Comparison of ENCODE assay signal across 8 mouse cellular contexts in the genomic region with DNA sequence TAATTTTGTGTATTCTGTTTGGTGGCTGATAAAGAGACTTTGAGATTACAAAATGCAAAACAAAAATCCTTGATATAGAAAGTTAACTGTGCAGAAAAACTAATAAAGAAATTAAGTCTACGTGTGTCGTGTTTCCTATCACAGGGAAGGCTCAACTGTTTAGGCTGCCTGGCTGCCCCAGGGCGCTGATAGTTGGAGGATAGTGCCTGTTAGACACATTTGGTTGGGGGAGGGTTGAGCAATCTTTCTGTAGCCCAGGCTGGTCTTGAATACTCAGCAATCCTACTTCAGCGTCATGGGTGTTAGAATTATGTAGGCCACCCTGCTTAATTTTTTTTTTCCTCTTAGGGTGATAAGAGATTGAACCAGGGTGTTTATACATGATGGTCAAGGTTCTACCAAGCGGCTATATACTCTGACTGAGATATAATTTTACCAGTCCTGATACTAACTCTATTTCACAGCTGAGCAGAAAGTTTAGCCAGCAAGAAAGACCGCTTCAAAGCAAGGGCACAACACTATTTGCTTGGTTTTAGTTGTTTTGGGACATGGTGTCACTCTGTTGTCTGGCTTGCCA. TPM values are rescaled to one million over a fixed set of nuclear protein-coding genes. Genes with fewer than 3 reads are reported as not detected.
DNase-seq lines count a peak whose midpoint lies in the region; ATAC-seq lines count a peak whose summit lies in the region.

No protein-coding gene starts in this region.

- H3K9ac ChIP-seq in kidney, embryonic 16.5 days (replicated peaks; ENCODE audit: low read length) = peak overlapping the region; percentile 87
- 0 out of 2 replicates have a peak overlapping the region, but pooled peaks have one; percentile 84 for H3K9ac ChIP-seq in embryonic facial prominence, embryonic 12.5 days
- H3K9ac ChIP-seq in intestine, embryonic 14.5 days (ENCODE audit: low read length) = no peak overlapping the region
- H3K9ac ChIP-seq in midbrain, embryonic 14.5 days (replicated peaks; ENCODE audit: low read length) = peak overlapping the region; percentile 77; the same call in 1 of the 2 replicates

- H3K27ac ChIP-seq in kidney, embryonic 16.5 days (ENCODE audit: low read length) = peak overlapping the region; percentile 82; the same call in 1 of the 2 replicates
- H3K27ac ChIP-seq in embryonic facial prominence, embryonic 12.5 days = no peak overlapping the region
- H3K27ac ChIP-seq in intestine, embryonic 14.5 days (ENCODE audit: low read depth) = no peak overlapping the region
- peak overlapping the region; percentile 64; the same call in 1 of the 2 replicates for H3K27ac ChIP-seq in midbrain, embryonic 14.5 days (replicated peaks; ENCODE audit: low read depth, low read length)

- H3K9me3 ChIP-seq in kidney, embryonic 16.5 days (ENCODE audit: low read length) = no peaks in the 10 kb centered on the region
- H3K9me3 ChIP-seq in embryonic facial prominence, embryonic 12.5 days = no peaks in the 10 kb centered on the region
- H3K9me3 ChIP-seq in intestine, embryonic 14.5 days (ENCODE audit: control insufficient read depth, low read length) = no peaks in the 10 kb centered on the region
- H3K9me3 ChIP-seq in midbrain, embryonic 14.5 days (ENCODE audit: control insufficient read depth, low read length) = no peaks in the 10 kb centered on the region

- peak overlapping the region; percentile 92 for H3K4me3 ChIP-seq in kidney, embryonic 16.5 days (ENCODE audit: low read length)
- peak overlapping the region; percentile 75; the same call in 1 of the 2 replicates for H3K4me3 ChIP-seq in embryonic facial prominence, embryonic 12.5 days
- peak overlapping the region; percentile 83; the same call in 1 of the 2 replicates for H3K4me3 ChIP-seq in intestine, embryonic 14.5 days (ENCODE audit: low read depth, low read length)
- H3K4me3 ChIP-seq in midbrain, embryonic 14.5 days (replicated peaks; ENCODE audit: low read depth, low read length) = peak overlapping the region; percentile 78; the same call in 1 of the 2 replicates

- peaks cover 15% of the 10 kb centered on the region for H3K4me1 ChIP-seq in kidney, embryonic 16.5 days (ENCODE audit: insufficient read depth, low read length)
- peaks cover 15% of the 10 kb centered on the region for H3K4me1 ChIP-seq in embryonic facial prominence, embryonic 12.5 days
- H3K4me1 ChIP-seq in intestine, embryonic 14.5 days (replicated peaks; ENCODE audit: control insufficient read depth, insufficient read depth, low read length) = peaks cover 8% of the 10 kb centered on the region
- peaks cover 6% of the 10 kb centered on the region for H3K4me1 ChIP-seq in midbrain, embryonic 14.5 days (ENCODE audit: control insufficient read depth, insufficient read depth, low read length)

- H3K4me2 ChIP-seq in kidney, embryonic 16.5 days (replicated peaks; ENCODE audit: low read depth, low read length) = peak overlapping the region; percentile 79
- peak overlapping the region; percentile 91 for H3K4me2 ChIP-seq in embryonic facial prominence, embryonic 12.5 days (replicated peaks)
- H3K4me2 ChIP-seq in intestine, embryonic 14.5 days (ENCODE audit: low read length) = peak overlapping the region; percentile 87
- peak overlapping the region; percentile 92 for H3K4me2 ChIP-seq in midbrain, embryonic 14.5 days (ENCODE audit: low read length)

- peaks cover 27% of the 10 kb centered on the region for H3K36me3 ChIP-seq in kidney, embryonic 16.5 days (ENCODE audit: insufficient read depth, low read length)
- peaks cover 29% of the 10 kb centered on the region for H3K36me3 ChIP-seq in embryonic facial prominence, embryonic 12.5 days
- H3K36me3 ChIP-seq in intestine, embryonic 14.5 days (ENCODE audit: control insufficient read depth, insufficient read depth, low read length) = peaks cover 28% of the 10 kb centered on the region
- H3K36me3 ChIP-seq in midbrain, embryonic 14.5 days (ENCODE audit: control insufficient read depth, insufficient read depth, low read length) = peaks cover 57% of the 10 kb centered on the region

- no peak for ATAC-seq in kidney, embryonic 16.5 days (ENCODE audit: low FRiP score, low TSS enrichment)
- no peak for ATAC-seq in embryonic facial prominence, embryonic 12.5 days (ENCODE audit: insufficient number of reproducible peaks, insufficient read depth, low FRiP score, low TSS enrichment)
- ATAC-seq in intestine, embryonic 14.5 days (replicated peaks; ENCODE audit: low FRiP score, low TSS enrichment, low read depth) = no peak
- no peak for ATAC-seq in midbrain, embryonic 14.5 days (ENCODE audit: low FRiP score, low TSS enrichment)
- no peak for ATAC-seq in erythroid progenitor cell, adult 5-6 weeks (replicated peaks; ENCODE audit: low FRiP score, poor library complexity, severe bottlenecking)

- 85% methylated on average over 6 of the region's 6 CpGs for WGBS in kidney, embryonic 16.5 days
- WGBS in embryonic facial prominence, embryonic 12.5 days = 84% methylated on average over 6 of the region's 6 CpGs
- 85% methylated on average over 6 of the region's 6 CpGs for WGBS in intestine, embryonic 14.5 days
- 86% methylated on average over 6 of the region's 6 CpGs for WGBS in midbrain, embryonic 14.5 days

- no peaks in the 10 kb centered on the region for H3K27me3 ChIP-seq in kidney, embryonic 16.5 days (ENCODE audit: insufficient read depth, low read length)
- no peaks in the 10 kb centered on the region for H3K27me3 ChIP-seq in embryonic facial prominence, embryonic 12.5 days
- no peaks in the 10 kb centered on the region for H3K27me3 ChIP-seq in intestine, embryonic 14.5 days (replicated peaks; ENCODE audit: control insufficient read depth, insufficient read depth, low read length)
- H3K27me3 ChIP-seq in midbrain, embryonic 14.5 days (ENCODE audit: control insufficient read depth, insufficient read depth, low read length) = no peaks in the 10 kb centered on the region

- no peak for DNase-seq in kidney, adult 18-20 months
- no peak for DNase-seq in intestine, embryonic 14.5 days (ENCODE audit: low spot score)
- no peak for DNase-seq in midbrain, embryonic 14.5 days
- DNase-seq in layer of hippocampus, adult 11-12 months (ENCODE audit: low spot score) = no peak
- DNase-seq in gastrocnemius, postnatal 10 days = no peak

RNA-seq across cellular contexts. Expression of a gene that starts 0.8 kb away (rescaled TPM):
- polyA plus RNA-seq in kidney, embryonic 16.5 days (2015; fragmentation: Nextera tagmentation; extraction: Ambion mirVana) = 21.3 and 22.7 TPM in 2 replicates
- polyA plus RNA-seq in embryonic facial prominence, embryonic 12.5 days (2016; fragmentation: Nextera tagmentation; extraction: Ambion mirVana) = 19.5 and 21.4 TPM in 2 replicates
- 21.5 and 22.8 TPM in 2 replicates for polyA plus RNA-seq in intestine, embryonic 14.5 days (2014; fragmentation: Nextera tagmentation; extraction: Ambion mirVana)
- 28.3 and 32.8 TPM in 2 replicates for polyA plus RNA-seq in midbrain, embryonic 14.5 days (2014; fragmentation: Nextera tagmentation; extraction: Ambion mirVana)
- 6.8 and 8.8 TPM in 2 replicates for total RNA-seq in erythroid progenitor cell, adult 5-6 weeks (2015; ENCODE audit: low replicate concordance)
- total RNA-seq in erythroid progenitor cell, adult 5-6 weeks (2017; ENCODE audit: low replicate concordance) = 16.6 and 17.5 TPM in 2 replicates
- 10 to 100 TPM in 1 of 2 experiments, 1 to 10 TPM in 1; 8.1 to 12.6 TPM for total RNA-seq in gastrocnemius, postnatal 10 days (2021)

RNA-seq across cellular contexts. Expression of a gene that starts 38.1 kb away (rescaled TPM):
- polyA plus RNA-seq in kidney, embryonic 16.5 days (2015; fragmentation: Nextera tagmentation; extraction: Ambion mirVana) = 20.1 and 23.7 TPM in 2 replicates
- polyA plus RNA-seq in embryonic facial prominence, embryonic 12.5 days (2016; fragmentation: Nextera tagmentation; extraction: Ambion mirVana) = 27.3 and 34.4 TPM in 2 replicates
- 21.3 and 22.1 TPM in 2 replicates for polyA plus RNA-seq in intestine, embryonic 14.5 days (2014; fragmentation: Nextera tagmentation; extraction: Ambion mirVana)
- polyA plus RNA-seq in midbrain, embryonic 14.5 days (2014; fragmentation: Nextera tagmentation; extraction: Ambion mirVana) = 276 and 287 TPM in 2 replicates
- total RNA-seq in erythroid progenitor cell, adult 5-6 weeks (2015; ENCODE audit: low replicate concordance) = not detected in 2 replicates
- 0.26 TPM in 1 of 2 replicates, not detected in the other for total RNA-seq in erythroid progenitor cell, adult 5-6 weeks (2017; ENCODE audit: low replicate concordance)
- total RNA-seq in gastrocnemius, postnatal 10 days (2021) = 10 to 100 TPM in 1 of 2 experiments, 1 to 10 TPM in 1; 8.9 to 12.8 TPM

Comparison
In these comparisons a context has a peak if more than half of its experiments do, and no peak if none do; other contexts are left out.
1. H3K27ac ChIP-seq: peak in kidney, embryonic 16.5 days (single experiment) and midbrain, embryonic 14.5 days (single experiment); none in embryonic facial prominence, embryonic 12.5 days (single experiment) and intestine, embryonic 14.5 days (single experiment).
2. Peak in every context shown above with its lines, with median percentiles within 50 percentile points of each other: H3K4me2 ChIP-seq and H3K4me3 ChIP-seq.